Mouse (Mus musculus): ENCODE measurements around the gene Wiz. TPM values are rescaled to one million over a fixed set of nuclear protein-coding genes. Genes with fewer than 3 reads are reported as not detected.
A peak's percentile ranks its signal among the peaks of the same experiment; 100 is the strongest.

Gene Wiz
- polyA plus RNA-seq, 1 experiment from 2014 or later, result 39.8 TPM

- H3K36me3 ChIP-seq, result peaks cover 19% of the 10 kb centered on the region; the same call in 1 of the 2 replicates
- WGBS, result 15% methylated on average over 12 of the region's 17 CpGs
- H3K9me3 ChIP-seq, result no peaks in the 10 kb centered on the region
- no peak overlapping the region for H3K9ac ChIP-seq
- no peak overlapping the region for H3K27ac ChIP-seq (replicated peaks)
- H3K27me3 ChIP-seq, result no peaks in the 10 kb centered on the region
- peak overlapping the region; percentile 43 for H3K4me2 ChIP-seq
- ATAC-seq (ENCODE audit: low read depth), result no peak
- peaks cover 8% of the 10 kb centered on the region; the same call in 1 of the 2 replicates for H3K4me1 ChIP-seq (replicated peaks)
- 0 out of 2 replicates have a peak overlapping the region, but pooled peaks have one; percentile 9 for H3K4me3 ChIP-seq
Measured at GRCm38 (mm10) chr17:32368991-32369578, 20.2 kb downstream of the Wiz start.

- Histone ChIP-seq H3K9me3 (no peaks in the 10 kb centered on the region), H3K27me3 (no peaks in the 10 kb centered on the region), H3K4me1 (replicated peaks) (peaks cover 18% of the 10 kb centered on the region), H3K9ac (no peak overlapping the region), H3K4me3 (no peak overlapping the region), H3K27ac (replicated peaks) (no peak overlapping the region), H3K36me3 (peaks cover 19% of the 10 kb centered on the region; the same call in 1 of the 2 replicates), H3K4me2 (no peak overlapping the region)
- ATAC-seq (ENCODE audit: low read depth), result no peak
- WGBS, result 93% methylated on average over 11 of the region's 11 CpGs
Measured at GRCm38 (mm10) chr17:32367706-32368105, 21.5 kb downstream of the Wiz start.

- Histone ChIP-seq H3K27ac (replicated peaks) (peak overlapping the region; percentile 72), H3K9me3 (no peaks in the 10 kb centered on the region), H3K9ac (no peak overlapping the region), H3K36me3 (peaks cover 43% of the 10 kb centered on the region), H3K4me3 (no peak overlapping the region), H3K27me3 (no peaks in the 10 kb centered on the region), H3K4me1 (replicated peaks) (peaks cover 33% of the 10 kb centered on the region), H3K4me2 (no peak overlapping the region)
- no peak for ATAC-seq (ENCODE audit: low read depth)
- 88% methylated on average over 1 of the region's 1 CpGs for WGBS
Measured at GRCm38 (mm10) chr17:32365296-32365695, 23.9 kb downstream of the Wiz start.

- ATAC-seq (ENCODE audit: low read depth), result peak; percentile 29
- Histone ChIP-seq H3K27me3 (no peaks in the 10 kb centered on the region), H3K4me3 (peak overlapping the region; percentile 87), H3K36me3 (peaks cover 48% of the 10 kb centered on the region), H3K4me1 (replicated peaks) (peaks cover 33% of the 10 kb centered on the region), H3K4me2 (peak overlapping the region; percentile 51), H3K9ac (peak overlapping the region; percentile 59), H3K27ac (replicated peaks) (peak overlapping the region; percentile 72), H3K9me3 (no peaks in the 10 kb centered on the region)
- 61% methylated on average over 5 of the region's 5 CpGs for WGBS
Measured at GRCm38 (mm10) chr17:32364850-32365249, 24.4 kb downstream of the Wiz start.

- H3K27me3 ChIP-seq, result no peaks in the 10 kb centered on the region
- H3K36me3 ChIP-seq, result peaks cover 53% of the 10 kb centered on the region
- H3K4me1 ChIP-seq (replicated peaks), result peaks cover 33% of the 10 kb centered on the region
- H3K4me2 ChIP-seq, result peak overlapping the region; percentile 75
- WGBS, result under 1% methylated on average over 35 of the region's 47 CpGs
- ATAC-seq (ENCODE audit: low read depth), result peak; percentile 95
- no peaks in the 10 kb centered on the region for H3K9me3 ChIP-seq
- peak overlapping the region; percentile 87 for H3K4me3 ChIP-seq
- H3K27ac ChIP-seq (replicated peaks), result peak overlapping the region; percentile 72
- peak overlapping the region; percentile 95 for H3K9ac ChIP-seq
Measured at GRCm38 (mm10) chr17:32364331-32364730, 24.9 kb downstream of the Wiz start.

- H3K4me3 ChIP-seq, result peak overlapping the region; percentile 87
- H3K4me1 ChIP-seq (replicated peaks), result peaks cover 33% of the 10 kb centered on the region
- H3K9ac ChIP-seq, result peak overlapping the region; percentile 95
Measured at GRCm38 (mm10) chr17:32363821-32364301, 25.4 kb downstream of the Wiz start.

GRCm38 (mm10) chr17:32362686-32363085 lies 26.6 kb downstream of the Wiz start:
- no peak for ATAC-seq (ENCODE audit: low read depth)
- Histone ChIP-seq H3K9ac (peak overlapping the region; percentile 95; the same call in 1 of the 2 replicates), H3K4me2 (peak overlapping the region; percentile 75), H3K36me3 (peaks cover 66% of the 10 kb centered on the region), H3K27me3 (no peaks in the 10 kb centered on the region), H3K9me3 (no peaks in the 10 kb centered on the region), H3K4me3 (peak overlapping the region; percentile 87), H3K27ac (replicated peaks) (no peak overlapping the region), H3K4me1 (replicated peaks) (peaks cover 33% of the 10 kb centered on the region)
- WGBS, result 84% methylated on average over 4 of the region's 4 CpGs

More at GRCm38 (mm10) chr17:32363821-32364301, 25.4 kb downstream of the Wiz start:
- Histone ChIP-seq H3K36me3 (peaks cover 58% of the 10 kb centered on the region), H3K4me2 (peak overlapping the region; percentile 75), H3K27me3 (no peaks in the 10 kb centered on the region), H3K27ac (replicated peaks) (peak overlapping the region; percentile 72), H3K9me3 (no peaks in the 10 kb centered on the region)
- under 1% methylated on average over 32 of the region's 50 CpGs for WGBS
- peak; percentile 57 for ATAC-seq (ENCODE audit: low read depth)

- no peak overlapping the region for H3K4me3 ChIP-seq
- H3K4me1 ChIP-seq (replicated peaks), result peaks cover 30% of the 10 kb centered on the region
- WGBS, result 85% methylated on average over 18 of the region's 18 CpGs
- no peak for ATAC-seq (ENCODE audit: low read depth)
- peaks cover 78% of the 10 kb centered on the region for H3K36me3 ChIP-seq
- H3K27me3 ChIP-seq, result no peaks in the 10 kb centered on the region
- H3K27ac ChIP-seq (replicated peaks), result no peak overlapping the region
- no peak overlapping the region for H3K4me2 ChIP-seq
- H3K9ac ChIP-seq, result 0 out of 2 replicates have a peak overlapping the region, but pooled peaks have one; percentile 17
- no peaks in the 10 kb centered on the region for H3K9me3 ChIP-seq
Measured at GRCm38 (mm10) chr17:32359928-32360327, 29.3 kb downstream of the Wiz start.

- 92% methylated on average over 6 of the region's 6 CpGs for WGBS
- Histone ChIP-seq H3K9me3 (no peaks in the 10 kb centered on the region), H3K36me3 (peaks cover 88% of the 10 kb centered on the region), H3K9ac (no peak overlapping the region), H3K4me3 (no peak overlapping the region), H3K4me2 (no peak overlapping the region), H3K27ac (replicated peaks) (no peak overlapping the region), H3K4me1 (replicated peaks) (peaks cover 34% of the 10 kb centered on the region), H3K27me3 (no peaks in the 10 kb centered on the region)
- no peak for ATAC-seq (ENCODE audit: low read depth)
Measured at GRCm38 (mm10) chr17:32358943-32359340, 30.3 kb downstream of the Wiz start.

- no peaks in the 10 kb centered on the region for H3K9me3 ChIP-seq
Measured at GRCm38 (mm10) chr17:32358192-32358942, 30.9 kb downstream of the Wiz start.

GRCm38 (mm10) chr17:32356766-32357760 lies 32.2 kb downstream of the Wiz start:
- ATAC-seq (ENCODE audit: low read depth), result no peak
- peaks cover 85% of the 10 kb centered on the region for H3K36me3 ChIP-seq
- H3K9me3 ChIP-seq, result no peaks in the 10 kb centered on the region
- no peak overlapping the region for H3K9ac ChIP-seq
- H3K4me2 ChIP-seq, result no peak overlapping the region
- H3K4me1 ChIP-seq (replicated peaks), result peaks cover 23% of the 10 kb centered on the region
- no peaks in the 10 kb centered on the region for H3K27me3 ChIP-seq
- 83% methylated on average over 24 of the region's 24 CpGs for WGBS
- H3K27ac ChIP-seq (replicated peaks), result no peak overlapping the region
- H3K4me3 ChIP-seq, result no peak overlapping the region

More at GRCm38 (mm10) chr17:32358192-32358942, 30.9 kb downstream of the Wiz start:
- H3K27me3 ChIP-seq, result no peaks in the 10 kb centered on the region
- peaks cover 92% of the 10 kb centered on the region for H3K36me3 ChIP-seq
- peaks cover 36% of the 10 kb centered on the region for H3K4me1 ChIP-seq (replicated peaks)
- ATAC-seq (ENCODE audit: low read depth), result no peak
- no peak overlapping the region for H3K4me2 ChIP-seq
- H3K4me3 ChIP-seq, result no peak overlapping the region
- WGBS, result 92% methylated on average over 7 of the region's 7 CpGs
- H3K9ac ChIP-seq, result no peak overlapping the region
- no peak overlapping the region for H3K27ac ChIP-seq (replicated peaks)

Measured in neural tube, embryonic 13.5 days (tissue).